Mouse (Mus musculus) embryonic fibroblast, embryonic 13.5 days (primary cell): ENCODE measurements at regions not wholly inside any gene's neighbourhood (a gene's known extent, or its start where the extent isn't known, plus 50 kb on each side); places are given as distances from the start of the nearest gene placed in this dataset.

Experiments used
- CTCF ChIP-seq: IDR thresholded peaks from 2 replicates; pipeline ENCODE4 v1.5.1; 2011; ENCODE audit warnings: mild to moderate bottlenecking, control low read depth, low read length, moderate library complexity, borderline replicate concordance; ENCODE audit not compliant: insufficient read depth
- POLR2A ChIP-seq: IDR thresholded peaks from 2 replicates; pipeline ENCODE4 v1.6.1; 2011; ENCODE audit warnings: low read depth, mild to moderate bottlenecking, control low read depth, low read length, moderate library complexity

GRCm38 (mm10) chr15:61155530-61155929, 232.7 kb upstream of the A1bg start:
- no peak for TF ChIP-seq POLR2A
- TF ChIP-seq CTCF, result no peak
